Mouse (Mus musculus): Measurements from ENCODE around the gene Dmac2.

GRCm38 (mm10) chr7:25575105-25575504, 44.1 kb upstream of the Dmac2 start:
- no peak for TF ChIP-seq CTCF (IDR thresholded peaks at IDR 0.05; ENCODE audit: low read depth)
- TF ChIP-seq EP300 (IDR thresholded peaks at IDR 0.05; ENCODE audit: low read depth): no peak
